29 mouse cellular contexts compared by ENCODE assay signal in the genomic region with DNA sequence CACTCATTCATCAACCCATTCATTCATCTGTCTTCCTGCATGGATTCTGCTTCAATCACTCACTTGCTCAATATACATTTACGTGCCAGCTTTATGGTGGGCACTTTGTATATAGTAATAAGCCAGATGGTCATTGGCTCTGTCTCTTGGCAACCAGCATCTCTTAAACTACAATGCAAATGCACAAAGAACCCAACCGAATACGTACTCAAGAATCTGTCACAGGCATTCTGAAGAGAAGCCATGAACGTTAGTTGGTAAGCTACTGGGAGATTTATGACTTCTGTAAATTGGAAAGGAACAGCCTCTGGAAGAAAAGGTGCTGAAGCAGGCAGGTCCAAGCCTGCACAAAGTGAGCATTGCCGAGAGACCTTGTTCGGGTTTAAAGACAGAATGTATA. TPM values are rescaled to one million over a fixed set of nuclear protein-coding genes. Genes with fewer than 3 reads are reported as not detected.
DNase-seq lines count a peak whose midpoint lies in the region; ATAC-seq and TF ChIP-seq lines count a peak whose summit lies in the region.
"Had no signal": no experiment of that assay in that cellular context is flagged by ENCODE, and none has a peak within 500 bp of the region (broad histone marks: within the 10 kb centered on the region; RNA-seq: fewer than 3 reads in every experiment).

No protein-coding gene starts in this region.

- TF ChIP-seq POLR2A in brain, embryonic 14.5 days (IDR thresholded peaks at IDR 0.05; ENCODE audit: borderline replicate concordance, extremely low read depth, insufficient read depth, insufficient read length, poor library complexity, severe bottlenecking): no peak

- no peak for ATAC-seq in forebrain, embryonic 14.5 days
- no peak for ATAC-seq in liver, embryonic 13.5 days (ENCODE audit: low read depth)
- ATAC-seq in liver, embryonic 11.5 days (replicated peaks; ENCODE audit: low FRiP score): no peak
- ATAC-seq in liver, embryonic 16.5 days (ENCODE audit: low read depth): no peak
- ATAC-seq: CD4-positive, CD25-positive, alpha-beta regulatory T cell, adult 4 months; forebrain, embryonic 13.5 days; hindbrain, embryonic 16.5 days had no signal

- no peaks in the 10 kb centered on the region for H3K36me3 ChIP-seq in forebrain, embryonic 14.5 days (ENCODE audit: control insufficient read depth, insufficient read depth, low read length)
- H3K36me3 ChIP-seq in forebrain, embryonic 10.5 days (replicated peaks): no peaks in the 10 kb centered on the region
- no peaks in the 10 kb centered on the region for H3K36me3 ChIP-seq in liver, embryonic 13.5 days
- no peaks in the 10 kb centered on the region for H3K36me3 ChIP-seq in liver, embryonic 11.5 days (ENCODE audit: control insufficient read depth, insufficient read depth, low read length)
- no peaks in the 10 kb centered on the region for H3K36me3 ChIP-seq in liver, embryonic 16.5 days (ENCODE audit: control insufficient read depth, insufficient read depth)
- H3K36me3 ChIP-seq: embryonic facial prominence, embryonic 15.5 days; G1E; heart, embryonic 13.5 days; hindbrain, embryonic 12.5 days had no signal

- no peak for TF ChIP-seq CTCF in brain, embryonic 14.5 days (IDR thresholded peaks at IDR 0.05; ENCODE audit: borderline replicate concordance, extremely low read depth, insufficient read depth, insufficient read length)

- no peak overlapping the region for H3K9ac ChIP-seq in forebrain, embryonic 14.5 days (ENCODE audit: low read length)
- no peak overlapping the region for H3K9ac ChIP-seq in liver, embryonic 13.5 days
- H3K9ac ChIP-seq in liver, embryonic 11.5 days (ENCODE audit: low read depth, low read length): no peak overlapping the region
- H3K9ac ChIP-seq in liver, embryonic 16.5 days (ENCODE audit: low read depth, low read length): no peak overlapping the region
- H3K9ac ChIP-seq: embryonic facial prominence, embryonic 15.5 days; forebrain, embryonic 13.5 days; heart, embryonic 13.5 days; hindbrain, embryonic 12.5 days had no signal

- H3K4me1 ChIP-seq in forebrain, embryonic 14.5 days (ENCODE audit: control insufficient read depth, insufficient read depth, low read length): no peaks in the 10 kb centered on the region
- peaks cover 11% of the 10 kb centered on the region; the same call in 1 of the 2 replicates for H3K4me1 ChIP-seq in forebrain, embryonic 10.5 days
- peaks cover 50% of the 10 kb centered on the region for H3K4me1 ChIP-seq in liver, embryonic 13.5 days (replicated peaks)
- peaks cover 12% of the 10 kb centered on the region for H3K4me1 ChIP-seq in liver, embryonic 11.5 days (replicated peaks; ENCODE audit: control insufficient read depth, insufficient read depth, low read length)
- peaks cover 37% of the 10 kb centered on the region for H3K4me1 ChIP-seq in liver, embryonic 16.5 days (ENCODE audit: control insufficient read depth, low read depth, low read length)
- H3K4me1 ChIP-seq: embryonic facial prominence, embryonic 15.5 days; forebrain, embryonic 13.5 days had no signal

- no peak overlapping the region for H3K4me3 ChIP-seq in forebrain, embryonic 14.5 days (ENCODE audit: low read depth, low read length)
- no peak overlapping the region for H3K4me3 ChIP-seq in forebrain, embryonic 10.5 days
- no peak overlapping the region for H3K4me3 ChIP-seq in liver, embryonic 13.5 days (replicated peaks)
- H3K4me3 ChIP-seq in liver, embryonic 11.5 days (ENCODE audit: low read depth, low read length): no peak overlapping the region
- H3K4me3 ChIP-seq in liver, embryonic 16.5 days (ENCODE audit: low read depth, low read length): no peak overlapping the region
- H3K4me3 ChIP-seq: embryonic facial prominence, embryonic 15.5 days; erythroblast, embryonic 14.5 days; forebrain, embryonic 13.5 days; heart, embryonic 13.5 days; hindbrain, embryonic 12.5 days had no signal

- no peaks in the 10 kb centered on the region for H3K27me3 ChIP-seq in forebrain, embryonic 14.5 days (replicated peaks; ENCODE audit: control insufficient read depth, insufficient read depth, low read length)
- H3K27me3 ChIP-seq in forebrain, embryonic 10.5 days (ENCODE audit: poor library complexity, severe bottlenecking): no peaks in the 10 kb centered on the region
- no peaks in the 10 kb centered on the region for H3K27me3 ChIP-seq in liver, embryonic 13.5 days
- H3K27me3 ChIP-seq in liver, embryonic 11.5 days (replicated peaks; ENCODE audit: control insufficient read depth, insufficient read depth, low read length): no peaks in the 10 kb centered on the region
- no peaks in the 10 kb centered on the region for H3K27me3 ChIP-seq in liver, embryonic 16.5 days (ENCODE audit: control insufficient read depth, insufficient read depth, low read depth, low read length)
- H3K27me3 ChIP-seq: embryonic facial prominence, embryonic 15.5 days; forebrain, embryonic 13.5 days; heart, embryonic 13.5 days; hindbrain, embryonic 12.5 days had no signal

- H3K4me2 ChIP-seq in forebrain, embryonic 14.5 days (ENCODE audit: low read length): no peak overlapping the region
- H3K4me2 ChIP-seq in liver, embryonic 13.5 days: 0 out of 2 replicates have a peak overlapping the region, but pooled peaks have one; percentile 66
- no peak overlapping the region for H3K4me2 ChIP-seq in liver, embryonic 11.5 days
- no peak overlapping the region for H3K4me2 ChIP-seq in liver, embryonic 16.5 days (ENCODE audit: low read depth, low read length)
- H3K4me2 ChIP-seq: embryonic facial prominence, embryonic 15.5 days; forebrain, embryonic 13.5 days; heart, embryonic 13.5 days; hindbrain, embryonic 12.5 days had no signal

- WGBS in forebrain, embryonic 14.5 days: 69% methylated on average over 6 of the region's 6 CpGs
- whole genome bisulfite sequencing in forebrain, embryonic 10.5 days: 92% methylated on average over 6 of the region's 6 CpGs
- 82% methylated on average over 6 of the region's 6 CpGs for WGBS in liver, embryonic 13.5 days (ENCODE audit: insufficient replicate concordance)
- WGBS in liver, embryonic 11.5 days: 84% methylated on average over 6 of the region's 6 CpGs
- 82% methylated on average over 6 of the region's 6 CpGs for WGBS in liver, embryonic 16.5 days (ENCODE audit: insufficient replicate concordance)

- DNase-seq in forebrain, embryonic 14.5 days (ENCODE audit: low spot score): peak; percentile 20
- DNase-seq in forebrain, embryonic 10.5 days (ENCODE audit: extremely low spot score, low spot score): no peak
- DNase-seq in liver, embryonic 13.5 days: no peak
- no peak for DNase-seq in liver, embryonic 11.5 days (ENCODE audit: low spot score)
- peak; percentile 28 for DNase-seq in brain, embryonic 14.5 days (ENCODE audit: low read depth)
- no peak for DNase-seq in kidney, postnatal 4 days
- no peak for DNase-seq in heart, postnatal 36 days
- DNase-seq: adrenal gland, adult 8-10 months; adrenal gland, postnatal 36 days; B cell, adult 2 months; cerebellum, adult 11 months; cerebellum, adult 8-10 months; cerebellum, postnatal 14 days; embryo, embryonic 11 days; gastrocnemius, postnatal 10 days; heart, postnatal 4 days had no signal

- intact Hi-C loops in heart, postnatal 36 days (cut with DNase I): no loop called here

- H3K27ac ChIP-seq in forebrain, embryonic 14.5 days (ENCODE audit: low read depth, low read length): no peak overlapping the region
- no peak overlapping the region for H3K27ac ChIP-seq in forebrain, embryonic 10.5 days
- peak overlapping the region; percentile 98; the same call in 1 of the 2 replicates for H3K27ac ChIP-seq in liver, embryonic 13.5 days
- H3K27ac ChIP-seq in liver, embryonic 11.5 days (ENCODE audit: low read depth, low read length): no peak overlapping the region
- H3K27ac ChIP-seq in liver, embryonic 16.5 days (ENCODE audit: low read length): peak overlapping the region; percentile 97
- H3K27ac ChIP-seq: embryonic facial prominence, embryonic 15.5 days; forebrain, embryonic 13.5 days; heart, embryonic 13.5 days had no signal

- no peaks in the 10 kb centered on the region for H3K9me3 ChIP-seq in forebrain, embryonic 14.5 days (replicated peaks; ENCODE audit: control insufficient read depth, low read length)
- H3K9me3 ChIP-seq in forebrain, embryonic 10.5 days: no peaks in the 10 kb centered on the region
- no peaks in the 10 kb centered on the region for H3K9me3 ChIP-seq in liver, embryonic 13.5 days (replicated peaks)
- H3K9me3 ChIP-seq in liver, embryonic 11.5 days (ENCODE audit: control insufficient read depth, low read length): no peaks in the 10 kb centered on the region
- H3K9me3 ChIP-seq in liver, embryonic 16.5 days (replicated peaks; ENCODE audit: control insufficient read depth, low read length): no peaks in the 10 kb centered on the region
- H3K9me3 ChIP-seq: embryonic facial prominence, embryonic 15.5 days; forebrain, embryonic 13.5 days; G1E; heart, embryonic 13.5 days; hindbrain, embryonic 12.5 days had no signal

RNA-seq across cellular contexts. Expression of a gene that starts 36.8 kb away (rescaled TPM):
- not detected in 2 replicates for polyA plus RNA-seq in forebrain, embryonic 14.5 days (2014; fragmentation: Nextera tagmentation; extraction: Ambion mirVana)
- not detected in 2 replicates for polyA plus RNA-seq in forebrain, embryonic 10.5 days (2016; fragmentation: Nextera tagmentation; extraction: Ambion mirVana)
- polyA plus RNA-seq in liver, embryonic 13.5 days (2015; fragmentation: Nextera tagmentation; extraction: Ambion mirVana): not detected in 2 replicates
- not detected in 2 replicates for polyA plus RNA-seq in liver, embryonic 11.5 days (2014; fragmentation: Nextera tagmentation; extraction: Ambion mirVana)
- not detected in 2 replicates for polyA plus RNA-seq in brain, embryonic 14.5 days (2012; rRNA removed)
- not detected in 2 replicates for polyA plus RNA-seq in liver, embryonic 16.5 days (2015; fragmentation: Nextera tagmentation; extraction: Ambion mirVana)
- not detected for total RNA-seq in heart, postnatal 36 days (2021)
- total RNA-seq: adrenal gland, adult 8-10 months; adrenal gland, postnatal 36 days; common myeloid progenitor, adult 5-6 weeks; G1E; gastrocnemius, postnatal 10 days; gastrocnemius, postnatal 4 days; heart, postnatal 4 days had no signal
- polyA plus RNA-seq: CD4-positive, CD25-positive, alpha-beta regulatory T cell, adult 4 months; embryonic facial prominence, embryonic 11.5 days; embryonic facial prominence, embryonic 15.5 days; erythroblast, embryonic 14.5 days; forebrain, embryonic 13.5 days; G1E; heart, embryonic 13.5 days; heart, postnatal 0 days; hindbrain, embryonic 12.5 days; hindbrain, embryonic 16.5 days had no signal

Comparison
In these comparisons a context has a peak if more than half of its experiments do, and no peak if none do; other contexts are left out.
1. DNase-seq: peak in forebrain, embryonic 14.5 days (single experiment) and brain, embryonic 14.5 days (single experiment); none in forebrain, embryonic 10.5 days (single experiment), liver, embryonic 13.5 days (single experiment), liver, embryonic 11.5 days (single experiment), kidney, postnatal 4 days (0 of 2) and heart, postnatal 36 days (0 of 2).
2. H3K27ac ChIP-seq: peak in liver, embryonic 13.5 days (single experiment) and liver, embryonic 16.5 days (single experiment); none in forebrain, embryonic 14.5 days (single experiment), forebrain, embryonic 10.5 days (single experiment) and liver, embryonic 11.5 days (single experiment).